Mouse (Mus musculus): ENCODE measurements around the gene Nrip1. TPM values are rescaled to one million over a fixed set of nuclear protein-coding genes. Genes with fewer than 3 reads are reported as not detected.

Gene Nrip1
- total and polyA plus RNA-seq, 3 experiments = 3.1 to 32.3 (median 20.6) TPM

GRCm38 (mm10) chr16:76365790-76366406, 7.7 kb downstream of the Nrip1 start:
- no peak for DNase-seq
- Histone ChIP-seq H3K27me3 (ENCODE audit: control insufficient read depth, insufficient read depth, low read length) (no peaks in the 10 kb centered on the region), H3K4me1 (ENCODE audit: control insufficient read depth, insufficient read depth, low read length) (peaks cover 25% of the 10 kb centered on the region), H3K4me3 (no peak overlapping the region), H3K79me2 (replicated peaks; ENCODE audit: control insufficient read depth, insufficient read depth, low read length) (peaks cover 17% of the 10 kb centered on the region), H3K27ac (no peak overlapping the region), H3K9ac (ENCODE audit: low read depth, low read length) (no peak overlapping the region), H3K36me3 (ENCODE audit: control insufficient read depth, insufficient read depth, low read length) (peaks cover 27% of the 10 kb centered on the region)
- intact Hi-C loops (cut with DNase I) = no loop called here
- TF ChIP-seq EP300 (IDR thresholded peaks at IDR 0.05; ENCODE audit: insufficient read depth, low read depth, low read length) (no peak), CTCF (IDR thresholded peaks at IDR 0.05) (no peak), POLR2A (IDR thresholded peaks at IDR 0.05; ENCODE audit: insufficient read depth, low read depth, low read length) (no peak)
- WGBS = 75% methylated on average over 17 of the region's 17 CpGs

- H3K27ac ChIP-seq = no peak overlapping the region
- peaks cover 21% of the 10 kb centered on the region for H3K79me2 ChIP-seq (replicated peaks; ENCODE audit: control insufficient read depth, insufficient read depth, low read length)
- no peak for DNase-seq
- peaks cover 24% of the 10 kb centered on the region for H3K36me3 ChIP-seq (ENCODE audit: control insufficient read depth, insufficient read depth, low read length)
- TF ChIP-seq EP300 (IDR thresholded peaks at IDR 0.05; ENCODE audit: insufficient read depth, low read depth, low read length) (no peak), POLR2A (IDR thresholded peaks at IDR 0.05; ENCODE audit: insufficient read depth, low read depth, low read length) (no peak), CTCF (IDR thresholded peaks at IDR 0.05) (no peak)
- no peak overlapping the region for H3K9ac ChIP-seq (ENCODE audit: low read depth, low read length)
- intact Hi-C loops (cut with DNase I) = no loop called here
- H3K27me3 ChIP-seq (ENCODE audit: control insufficient read depth, insufficient read depth, low read length) = no peaks in the 10 kb centered on the region
- WGBS = 60% methylated on average over 10 of the region's 10 CpGs
- H3K4me3 ChIP-seq = no peak overlapping the region
- H3K4me1 ChIP-seq (ENCODE audit: control insufficient read depth, insufficient read depth, low read length) = peaks cover 27% of the 10 kb centered on the region
Observed at GRCm38 (mm10) chr16:76365237-76365636, 8.4 kb downstream of the Nrip1 start.

GRCm38 (mm10) chr16:76363641-76364040, 10.0 kb downstream of the Nrip1 start:
- no peak overlapping the region for H3K4me3 ChIP-seq
- H3K9ac ChIP-seq (ENCODE audit: low read depth, low read length) = no peak overlapping the region
- H3K27ac ChIP-seq = no peak overlapping the region
- H3K4me1 ChIP-seq (ENCODE audit: control insufficient read depth, insufficient read depth, low read length) = peaks cover 25% of the 10 kb centered on the region
- 84% methylated on average over 3 of the region's 3 CpGs for WGBS
- intact Hi-C loops (cut with DNase I) = no loop called here
- TF ChIP-seq EP300 (IDR thresholded peaks at IDR 0.05; ENCODE audit: insufficient read depth, low read depth, low read length) (no peak), POLR2A (IDR thresholded peaks at IDR 0.05; ENCODE audit: insufficient read depth, low read depth, low read length) (no peak), CTCF (IDR thresholded peaks at IDR 0.05) (no peak)
- DNase-seq = no peak
- peaks cover 18% of the 10 kb centered on the region for H3K79me2 ChIP-seq (replicated peaks; ENCODE audit: control insufficient read depth, insufficient read depth, low read length)
- H3K36me3 ChIP-seq (ENCODE audit: control insufficient read depth, insufficient read depth, low read length) = peaks cover 19% of the 10 kb centered on the region
- H3K27me3 ChIP-seq (ENCODE audit: control insufficient read depth, insufficient read depth, low read length) = no peaks in the 10 kb centered on the region

DNA sequence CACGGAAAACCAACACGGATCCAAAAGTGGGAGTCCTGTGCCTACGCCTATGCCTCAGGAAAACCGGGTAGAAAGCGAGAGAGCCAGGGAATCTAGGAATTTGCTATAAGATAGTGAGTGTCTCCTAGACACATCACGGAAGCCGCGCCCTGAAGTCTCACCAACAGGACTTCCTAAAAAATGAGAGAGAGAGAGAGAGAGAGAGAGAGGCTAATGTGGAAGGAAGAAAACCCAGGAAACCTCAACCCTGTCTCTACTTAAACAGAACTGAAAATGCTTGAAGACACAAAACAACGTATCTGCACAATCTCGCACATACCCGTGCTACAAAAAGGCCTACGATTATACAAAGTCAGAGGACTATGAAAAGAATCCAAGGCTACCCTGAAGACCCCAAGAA, 10.6 kb downstream of the Nrip1 start:
- TF ChIP-seq CTCF (IDR thresholded peaks at IDR 0.05) (no peak), POLR2A (IDR thresholded peaks at IDR 0.05; ENCODE audit: insufficient read depth, low read depth, low read length) (no peak), EP300 (IDR thresholded peaks at IDR 0.05; ENCODE audit: insufficient read depth, low read depth, low read length) (no peak)
- intact Hi-C loops (cut with DNase I) = no loop called here
- no peak for DNase-seq
- WGBS = 87% methylated on average over 12 of the region's 12 CpGs
- Histone ChIP-seq H3K9ac (ENCODE audit: low read depth, low read length) (no peak overlapping the region), H3K36me3 (ENCODE audit: control insufficient read depth, insufficient read depth, low read length) (peaks cover 13% of the 10 kb centered on the region), H3K79me2 (replicated peaks; ENCODE audit: control insufficient read depth, insufficient read depth, low read length) (peaks cover 14% of the 10 kb centered on the region), H3K4me1 (ENCODE audit: control insufficient read depth, insufficient read depth, low read length) (peaks cover 24% of the 10 kb centered on the region), H3K27ac (no peak overlapping the region), H3K4me3 (no peak overlapping the region), H3K27me3 (ENCODE audit: control insufficient read depth, insufficient read depth, low read length) (no peaks in the 10 kb centered on the region)

DNA sequence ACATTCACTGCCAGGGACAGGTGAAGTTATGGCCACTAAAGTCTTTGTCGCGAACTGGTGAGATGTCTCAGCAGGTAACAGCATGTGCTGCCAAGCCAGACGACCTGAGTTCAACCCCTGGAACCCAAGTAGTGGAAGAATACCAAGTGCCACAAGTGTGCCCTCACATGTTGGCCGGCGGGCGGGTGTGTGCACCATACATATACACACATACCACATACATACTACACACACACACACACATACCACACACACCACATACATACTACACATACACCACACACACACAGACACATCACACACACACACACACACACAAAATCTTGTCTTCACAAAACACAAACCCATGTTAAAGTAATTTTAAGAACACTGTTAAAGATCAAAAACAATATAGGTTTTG, 13.2 kb downstream of the Nrip1 start:
- Histone ChIP-seq H3K4me3 (no peak overlapping the region), H3K9ac (ENCODE audit: low read depth, low read length) (no peak overlapping the region), H3K4me1 (ENCODE audit: control insufficient read depth, insufficient read depth, low read length) (peaks cover 17% of the 10 kb centered on the region), H3K36me3 (ENCODE audit: control insufficient read depth, insufficient read depth, low read length) (peaks cover 6% of the 10 kb centered on the region), H3K27me3 (ENCODE audit: control insufficient read depth, insufficient read depth, low read length) (no peaks in the 10 kb centered on the region), H3K79me2 (replicated peaks; ENCODE audit: control insufficient read depth, insufficient read depth, low read length) (peaks cover 14% of the 10 kb centered on the region), H3K27ac (no peak overlapping the region)
- TF ChIP-seq CTCF (IDR thresholded peaks at IDR 0.05) (no peak), POLR2A (IDR thresholded peaks at IDR 0.05; ENCODE audit: insufficient read depth, low read depth, low read length) (no peak), EP300 (IDR thresholded peaks at IDR 0.05; ENCODE audit: insufficient read depth, low read depth, low read length) (no peak)
- intact Hi-C loops (cut with DNase I) = no loop called here
- DNase-seq = no peak
- 69% methylated on average over 6 of the region's 6 CpGs for WGBS

- Histone ChIP-seq H3K27ac (no peak overlapping the region), H3K79me2 (replicated peaks; ENCODE audit: control insufficient read depth, insufficient read depth, low read length) (peaks cover 14% of the 10 kb centered on the region), H3K36me3 (ENCODE audit: control insufficient read depth, insufficient read depth, low read length) (peaks cover 11% of the 10 kb centered on the region), H3K4me1 (ENCODE audit: control insufficient read depth, insufficient read depth, low read length) (peaks cover 18% of the 10 kb centered on the region), H3K27me3 (ENCODE audit: control insufficient read depth, insufficient read depth, low read length) (no peaks in the 10 kb centered on the region), H3K4me3 (no peak overlapping the region), H3K9ac (ENCODE audit: low read depth, low read length) (no peak overlapping the region)
- 50% methylated on average over 4 of the region's 4 CpGs for WGBS
- TF ChIP-seq EP300 (IDR thresholded peaks at IDR 0.05; ENCODE audit: insufficient read depth, low read depth, low read length) = no peak
- TF ChIP-seq CTCF (IDR thresholded peaks at IDR 0.05) = no peak
- no peak for TF ChIP-seq POLR2A (IDR thresholded peaks at IDR 0.05; ENCODE audit: insufficient read depth, low read depth, low read length)
- no peak for DNase-seq
- intact Hi-C loops (cut with DNase I) = no loop called here
Observed at GRCm38 (mm10) chr16:76358757-76359156, 14.9 kb downstream of the Nrip1 start.

All from heart, adult 2 months (tissue).